In genomic region chr4:153907573-153907972, GRCm38 (mm10) we compare ENCODE assay signal across 8 mouse cellular contexts. TPM values are rescaled to one million over a fixed set of nuclear protein-coding genes. Genes with fewer than 3 reads are reported as not detected.
A peak's percentile ranks its signal among the peaks of the same experiment; 100 is the strongest.
DNase-seq lines count a peak whose midpoint lies in the region; ATAC-seq and TF ChIP-seq lines count a peak whose summit lies in the region.

No protein-coding gene starts in this region.

- TF ChIP-seq EP300 in heart, postnatal 0 days (IDR thresholded peaks at IDR 0.05; ENCODE audit: low read depth): no peak
- TF ChIP-seq EP300 in stomach, postnatal 0 days (optimal IDR thresholded peaks at IDR 0.05): no peak

- ATAC-seq in heart, postnatal 0 days (ENCODE audit: insufficient read depth, low read depth): no peak
- ATAC-seq in stomach, postnatal 0 days (ENCODE audit: low FRiP score, low TSS enrichment): no peak

- WGBS in heart, postnatal 0 days: 23% methylated on average over 11 of the region's 11 CpGs
- 17% methylated on average over 11 of the region's 11 CpGs for WGBS in stomach, postnatal 0 days

- no peak overlapping the region for H3K9ac ChIP-seq in heart, postnatal 0 days (replicated peaks; ENCODE audit: low read depth, low read length)
- H3K9ac ChIP-seq in stomach, postnatal 0 days (ENCODE audit: low read length): no peak overlapping the region

- no peaks in the 10 kb centered on the region for H3K9me3 ChIP-seq in heart, postnatal 0 days (replicated peaks; ENCODE audit: control insufficient read depth, low read length)
- no peaks in the 10 kb centered on the region for H3K9me3 ChIP-seq in stomach, postnatal 0 days (ENCODE audit: control insufficient read depth, low read length)

- H3K4me1 ChIP-seq in heart, postnatal 0 days (ENCODE audit: control insufficient read depth, insufficient read depth): no peaks in the 10 kb centered on the region
- H3K4me1 ChIP-seq in stomach, postnatal 0 days (replicated peaks; ENCODE audit: control insufficient read depth, insufficient read depth): no peaks in the 10 kb centered on the region

- H3K4me2 ChIP-seq in heart, postnatal 0 days (ENCODE audit: low read depth, low read length): no peak overlapping the region
- no peak overlapping the region for H3K4me2 ChIP-seq in stomach, postnatal 0 days (replicated peaks; ENCODE audit: low read depth)

- H3K4me3 ChIP-seq in heart, postnatal 0 days (ENCODE audit: low read depth, low read length): no peak overlapping the region
- H3K4me3 ChIP-seq in stomach, postnatal 0 days (ENCODE audit: low read depth, low read length): no peak overlapping the region

- no peaks in the 10 kb centered on the region for H3K27me3 ChIP-seq in heart, postnatal 0 days (ENCODE audit: control insufficient read depth, insufficient read depth, low read length)
- no peaks in the 10 kb centered on the region for H3K27me3 ChIP-seq in stomach, postnatal 0 days (ENCODE audit: control insufficient read depth, insufficient read depth, low read length)

- no peaks in the 10 kb centered on the region for H3K36me3 ChIP-seq in heart, postnatal 0 days (replicated peaks; ENCODE audit: control insufficient read depth, insufficient read depth, low read length)
- no peaks in the 10 kb centered on the region for H3K36me3 ChIP-seq in stomach, postnatal 0 days (ENCODE audit: control insufficient read depth, insufficient read depth, low read length)

- intact Hi-C loops in heart, postnatal 25 days (cut with DNase I): no loop called here
- intact Hi-C loops in left cerebral cortex, postnatal 36 days (cut with DNase I): no loop called here

- H3K27ac ChIP-seq in heart, postnatal 0 days (ENCODE audit: low read depth): no peak overlapping the region
- no peak overlapping the region for H3K27ac ChIP-seq in stomach, postnatal 0 days (replicated peaks)

- no peak for TF ChIP-seq CTCF in heart, postnatal 0 days (IDR thresholded peaks at IDR 0.05; ENCODE audit: low read depth)
- TF ChIP-seq CTCF in stomach, postnatal 0 days (IDR thresholded peaks at IDR 0.05; ENCODE audit: low read depth): no peak

- DNase-seq in heart, postnatal 0 days (ENCODE audit: low spot score): peak; percentile 8
- DNase-seq in heart, postnatal 25 days (ENCODE audit: low spot score): no peak
- peak; percentile 11 for DNase-seq in thymus, postnatal 14 days
- no peak for DNase-seq in thymus, postnatal 36 days
- DNase-seq in kidney, postnatal 4 days: peak; percentile 87 to 89
- peak; percentile 50 for DNase-seq in stomach, postnatal 0 days (ENCODE audit: low spot score)
- no peak for DNase-seq in spleen, adult 12 weeks (ENCODE audit: low spot score)
- DNase-seq in left cerebral cortex, postnatal 36 days (ENCODE audit: low spot score in 2 of 2): no peak

RNA-seq across cellular contexts. Expression of gene A430005L14Rik, which starts 49.5 kb away (rescaled TPM):
- total RNA-seq in heart, postnatal 0 days (2014; rRNA removed; ENCODE audit: low replicate concordance): 27.1 and 47.0 TPM in 2 replicates
- polyA plus RNA-seq in heart, postnatal 0 days (2015; fragmentation: Nextera tagmentation; extraction: Ambion mirVana): 45.0 and 45.7 TPM in 2 replicates
- 10 to 100 TPM; 13.4 to 14.2 TPM for total RNA-seq in heart, postnatal 25 days (2021)
- 50.0 and 51.8 TPM in 2 replicates for polyA plus RNA-seq in stomach, postnatal 0 days (2015; fragmentation: Nextera tagmentation; extraction: Ambion mirVana)
- total RNA-seq in left cerebral cortex, postnatal 36 days (2021): 10 to 100 TPM; 24.6 to 26.4 TPM

Comparison
In these comparisons a context has a peak if more than half of its experiments do, and no peak if none do; other contexts are left out.
1. DNase-seq: peak in heart, postnatal 0 days (single experiment), thymus, postnatal 14 days (single experiment), kidney, postnatal 4 days (2 of 2) and stomach, postnatal 0 days (single experiment); none in heart, postnatal 25 days (single experiment), thymus, postnatal 36 days (0 of 2), spleen, adult 12 weeks (single experiment) and left cerebral cortex, postnatal 36 days (0 of 2).